Mouse (Mus musculus) heart, postnatal 4 days (tissue): ENCODE data around the gene Prkar2a. TPM values are rescaled to one million over a fixed set of nuclear protein-coding genes. Genes with fewer than 3 reads are reported as not detected.

Experiments used
- DNase-seq: peaks from one replicate; pipeline ENCODE4 v3.0.0; 2021
- total RNA-seq, 2 experiments: library from RNA; stranded (reverse); gene quantifications; 2 replicates each; pipeline ENCODE4 v1.2.3; 2021

The Prkar2a gene
- total RNA-seq, 2 experiments from 2014 or later, result 74.0 to 79.7 TPM

DNA sequence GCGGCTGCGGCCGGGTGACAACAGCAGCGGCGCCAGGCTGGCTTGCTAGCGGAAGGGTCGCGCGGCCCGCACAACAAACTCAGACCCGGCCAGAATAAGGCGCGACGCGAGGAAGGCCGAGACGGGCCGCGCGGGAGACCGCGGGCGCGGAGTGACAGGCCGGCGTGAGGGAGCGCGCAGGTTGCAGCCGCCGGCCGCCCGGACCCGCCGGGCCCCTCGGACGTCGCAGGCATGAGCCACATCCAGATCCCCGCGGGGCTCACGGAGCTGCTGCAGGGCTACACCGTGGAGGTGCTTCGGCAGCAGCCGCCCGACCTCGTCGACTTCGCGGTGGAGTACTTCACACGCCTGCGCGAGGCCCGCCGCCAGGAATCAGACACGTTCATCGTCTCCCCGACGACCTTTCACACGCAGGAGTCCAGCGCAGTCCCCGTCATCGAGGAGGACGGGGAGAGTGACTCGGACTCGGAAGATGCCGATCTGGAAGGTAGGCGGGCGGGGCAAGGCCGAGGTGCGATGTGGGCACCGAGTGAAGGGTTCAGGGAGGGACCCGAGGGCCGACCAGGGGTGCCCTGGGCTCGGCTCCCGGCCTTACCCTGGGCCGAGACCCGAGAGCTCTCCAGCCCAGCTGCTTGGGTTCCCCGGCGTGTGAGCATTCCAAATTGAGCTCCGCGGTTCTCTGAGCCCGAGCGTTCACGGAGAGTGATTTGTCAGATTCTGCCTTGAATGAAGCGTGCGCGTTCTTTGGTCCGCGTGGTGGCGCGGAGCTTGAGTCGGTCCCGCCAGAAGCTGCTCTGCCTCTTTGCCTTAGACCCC is 3.3 kb downstream of the Prkar2a start:
- peak; percentile 62 for DNase-seq

DNA sequence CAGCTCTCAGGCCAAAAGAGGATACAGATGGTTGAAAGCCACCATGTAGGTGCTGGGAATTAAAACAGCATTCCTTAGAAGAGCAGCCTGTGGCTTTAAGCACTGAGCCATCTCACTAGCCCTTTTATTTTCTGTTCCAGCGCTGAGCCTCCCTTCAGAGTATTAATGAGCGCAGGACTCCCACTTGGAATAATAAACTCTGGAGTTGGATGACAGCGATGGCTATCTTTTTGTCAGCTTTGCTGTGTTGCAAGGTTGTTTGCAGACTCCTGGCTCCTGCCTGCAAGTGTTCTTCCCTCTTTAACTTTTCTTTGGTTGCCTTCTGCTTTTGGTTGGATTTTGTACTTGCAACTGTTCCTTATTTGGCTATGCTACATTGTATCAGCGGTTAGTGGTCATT is 4.8 kb downstream of the Prkar2a start:
- DNase-seq, result no peak

DNA sequence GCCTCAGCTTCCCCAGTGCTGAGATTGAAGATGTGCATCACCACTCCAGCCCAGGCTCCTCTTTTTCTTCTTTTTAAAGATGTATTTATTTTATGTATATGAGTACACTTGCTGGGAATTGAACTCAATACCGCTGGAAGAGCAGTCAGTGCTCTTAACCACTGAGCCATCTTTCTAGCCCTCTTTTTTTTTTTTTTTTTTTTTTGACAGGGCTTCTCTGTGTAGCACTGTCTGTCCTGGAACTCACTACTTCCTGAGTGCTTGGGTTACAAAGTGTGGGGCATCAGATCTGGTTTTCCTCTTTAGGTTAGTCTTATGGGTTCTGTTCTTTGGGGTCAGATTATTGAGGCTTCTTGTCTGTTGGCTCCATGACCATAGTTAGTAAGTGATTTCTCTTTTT is 5.4 kb downstream of the Prkar2a start:
- no peak for DNase-seq

DNA sequence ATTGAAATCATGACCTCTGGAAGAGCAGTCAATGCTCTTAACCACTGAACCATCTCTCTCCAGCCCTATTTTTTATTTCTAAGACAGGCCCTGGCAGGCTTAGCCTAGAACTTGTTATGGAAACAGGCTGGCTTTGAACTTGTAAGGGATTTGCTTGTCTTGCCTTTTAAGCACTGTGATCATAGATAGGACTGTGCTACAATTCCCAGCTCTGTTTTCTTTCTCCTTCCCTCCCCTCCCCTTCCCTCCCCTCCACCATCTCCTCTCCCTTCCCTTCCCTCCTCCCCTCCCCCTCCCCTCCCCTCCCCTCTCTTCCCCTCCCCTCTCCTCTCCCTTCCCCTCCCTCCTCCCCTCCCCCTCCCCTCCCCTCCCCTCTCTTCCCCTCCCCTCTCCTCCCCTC is 13.4 kb downstream of the Prkar2a start:
- no peak for DNase-seq

DNA sequence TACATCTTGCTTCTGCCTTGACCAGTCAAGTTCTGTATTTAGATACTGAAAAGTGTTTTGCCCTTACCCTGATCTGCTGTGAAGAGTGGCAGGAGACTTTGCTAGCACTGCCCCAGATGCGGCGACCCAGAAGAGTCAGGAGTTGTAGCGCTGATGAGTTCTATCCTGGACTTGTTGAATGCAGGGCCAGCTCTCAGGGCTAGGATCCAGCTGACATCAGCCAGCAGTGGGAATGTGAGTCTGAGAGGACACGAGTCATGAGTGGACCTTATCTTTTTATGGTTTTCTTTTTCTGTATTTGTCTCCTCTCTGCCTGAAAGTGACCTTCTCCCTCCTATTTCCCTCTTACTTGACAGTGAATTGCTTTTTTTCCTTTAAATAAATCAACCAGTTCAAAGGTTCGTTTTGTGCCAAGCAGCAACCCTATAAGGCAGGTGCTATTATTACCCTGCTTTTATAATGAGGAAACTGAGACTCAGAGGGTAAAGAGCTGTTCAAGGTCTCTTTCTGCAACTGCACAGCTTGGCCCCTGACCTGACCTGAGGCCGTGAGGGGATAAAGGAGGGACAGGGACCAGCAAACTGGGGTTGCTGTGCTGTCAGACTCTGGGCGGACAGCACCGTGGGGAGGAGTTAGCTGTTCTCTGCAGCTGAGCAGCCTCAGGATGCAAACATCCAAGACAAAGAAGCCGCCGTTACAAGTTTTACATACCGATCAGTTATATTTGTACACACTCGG is 14.4 kb downstream of the Prkar2a start:
- peak; percentile 48 for DNase-seq

DNA sequence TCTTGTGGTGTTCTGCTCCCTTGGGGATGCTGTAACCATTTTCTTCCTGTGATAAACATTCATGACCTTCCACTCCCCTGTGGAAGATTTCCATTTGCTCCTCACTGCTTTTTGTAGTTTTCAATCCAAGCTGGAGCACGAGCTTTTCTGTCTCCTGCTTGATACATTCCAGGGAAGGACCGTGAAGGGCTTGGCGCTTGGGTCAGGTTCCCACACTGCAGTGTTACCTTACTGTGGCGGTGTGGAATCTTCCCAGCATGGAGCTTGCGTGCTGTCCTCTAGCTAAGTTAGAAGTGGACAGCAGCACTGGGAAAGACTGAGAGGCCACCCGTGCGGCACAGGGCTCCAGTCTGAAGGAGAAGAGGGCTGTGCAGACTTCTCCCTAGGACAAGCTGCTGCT is 15.5 kb downstream of the Prkar2a start:
- DNase-seq, result no peak

DNA sequence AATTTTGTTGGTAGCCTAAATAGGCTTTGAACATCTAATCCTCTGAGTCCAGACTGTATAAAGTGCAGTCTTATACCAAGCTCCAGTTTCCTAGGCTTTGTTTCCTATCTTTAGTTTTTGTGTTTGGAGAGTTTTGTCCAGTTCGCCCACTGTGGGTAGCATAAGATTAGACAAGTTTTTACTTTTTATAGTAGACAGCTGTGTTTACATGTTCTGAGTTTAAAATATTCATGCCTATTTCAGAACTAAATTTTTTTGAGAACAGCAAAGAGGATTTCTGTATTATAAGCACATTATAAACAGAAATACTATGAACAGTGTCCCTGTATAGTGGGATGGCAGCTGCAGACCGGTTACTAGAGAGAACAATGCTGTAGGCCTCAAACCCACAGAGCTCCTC is 18.1 kb downstream of the Prkar2a start:
- no peak for DNase-seq

DNA sequence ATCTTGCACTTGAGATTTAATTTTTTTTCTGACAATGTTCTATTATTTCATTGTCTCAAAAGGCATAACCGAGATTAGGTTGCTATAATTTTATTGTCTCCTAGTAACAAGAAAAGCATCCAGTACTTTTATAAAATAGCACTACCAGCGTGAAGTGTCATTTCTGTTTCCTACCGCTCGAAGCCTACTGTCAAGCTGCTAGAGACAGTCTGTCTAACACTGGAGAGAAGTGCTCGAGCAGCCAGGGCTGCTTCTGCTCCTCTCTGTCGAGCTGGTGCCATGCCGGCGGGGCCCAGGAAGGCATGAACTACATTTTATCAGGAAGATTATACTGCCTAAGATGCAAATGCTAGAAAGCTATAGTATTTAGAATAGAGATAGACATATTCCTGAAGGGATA is 19.7 kb downstream of the Prkar2a start:
- DNase-seq, result no peak

DNA sequence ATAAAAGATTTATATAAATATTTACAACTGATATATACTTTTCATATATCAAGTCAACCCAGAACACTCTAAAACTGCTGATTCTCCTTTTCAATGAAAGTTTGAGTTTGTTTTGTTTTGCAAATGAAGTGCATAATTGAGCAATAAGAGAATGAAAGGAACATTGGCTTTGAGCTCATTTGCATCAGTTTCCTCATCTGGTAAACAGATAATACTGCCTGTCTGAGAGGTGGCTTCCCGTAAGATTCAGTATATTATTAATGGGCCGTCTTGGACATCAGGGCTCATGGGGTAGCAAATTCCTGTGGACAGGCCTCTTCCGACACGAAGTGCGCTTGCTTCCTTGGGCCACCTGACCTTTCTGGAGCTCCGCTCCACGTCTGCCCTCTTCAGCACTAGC is 21.7 kb downstream of the Prkar2a start:
- no peak for DNase-seq

DNA sequence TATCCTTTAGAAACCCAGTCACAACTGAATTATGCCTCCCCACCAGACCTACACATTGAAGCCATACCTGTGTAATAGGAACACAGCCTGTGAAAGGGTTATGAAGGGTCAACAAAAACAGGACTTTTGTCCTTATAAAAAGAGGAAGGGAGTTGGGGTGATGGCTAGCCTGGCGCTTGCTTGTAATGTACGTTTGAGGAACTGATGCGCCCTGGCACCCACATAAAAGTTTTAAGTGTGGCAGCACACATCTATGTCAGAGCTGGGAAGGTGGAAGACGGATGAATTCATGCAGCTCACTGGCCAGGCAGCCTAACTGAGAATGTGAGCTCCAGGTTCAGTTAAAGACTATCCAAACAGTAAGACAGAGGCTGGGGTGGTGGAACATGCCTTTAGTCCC is 27.1 kb downstream of the Prkar2a start:
- DNase-seq, result no peak

DNA sequence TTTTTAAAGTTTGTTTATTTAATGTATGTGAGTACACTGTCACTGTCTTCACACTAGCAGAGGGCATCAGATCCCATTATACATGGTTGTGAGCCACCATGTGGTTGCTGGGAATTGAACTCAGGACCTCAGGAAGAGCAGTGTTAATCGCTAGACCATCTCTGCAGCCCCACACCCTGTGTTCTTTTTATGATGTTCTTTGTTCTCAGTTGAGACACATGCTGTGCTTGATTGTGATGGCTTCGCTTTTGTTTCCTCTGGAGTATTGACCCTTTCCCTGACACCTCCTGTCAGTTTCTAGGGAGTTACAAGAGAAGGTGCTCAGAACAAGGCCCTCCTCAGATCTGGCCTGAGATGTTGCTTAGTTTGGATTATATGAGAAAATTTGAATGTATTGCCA is 34.6 kb downstream of the Prkar2a start:
- no peak for DNase-seq

DNA sequence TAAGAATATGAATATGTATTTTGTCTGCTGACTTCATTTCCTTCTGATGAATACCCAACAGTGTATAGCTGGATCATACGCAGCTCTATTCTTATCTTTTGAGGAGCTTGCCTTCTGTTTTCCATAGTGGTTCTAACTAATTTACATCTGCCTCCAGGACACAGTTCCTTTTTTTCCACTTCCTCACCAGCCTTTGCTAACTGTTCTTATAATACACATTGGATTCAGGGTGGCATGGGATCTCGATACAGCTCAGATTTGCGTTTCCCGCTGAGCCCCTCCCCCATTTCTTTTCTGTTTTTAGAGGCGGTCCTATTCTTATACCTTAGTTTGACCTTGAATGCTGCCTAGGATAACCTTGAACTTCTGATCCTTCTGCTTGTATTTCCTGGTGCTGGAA is 37.0 kb downstream of the Prkar2a start:
- DNase-seq, result no peak

DNA sequence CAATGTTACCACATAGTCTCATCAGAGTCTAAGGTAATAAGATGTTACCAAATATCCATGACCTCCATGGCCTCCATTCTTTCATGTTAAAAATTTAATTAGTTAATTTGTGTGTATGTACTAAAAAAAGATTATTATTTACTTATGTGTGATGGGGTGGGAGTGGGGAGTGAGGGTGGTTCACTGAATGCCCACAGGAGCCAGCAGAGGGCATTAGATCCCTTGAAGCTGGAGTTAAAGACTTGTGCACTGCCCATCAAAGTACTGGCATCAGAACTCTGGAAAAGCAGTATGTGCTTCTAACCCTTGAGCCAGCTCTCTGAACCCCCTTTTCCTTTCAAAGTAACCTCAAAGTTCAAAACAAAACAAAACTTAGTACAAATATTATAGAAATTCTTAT is 39.9 kb downstream of the Prkar2a start:
- DNase-seq, result no peak

DNA sequence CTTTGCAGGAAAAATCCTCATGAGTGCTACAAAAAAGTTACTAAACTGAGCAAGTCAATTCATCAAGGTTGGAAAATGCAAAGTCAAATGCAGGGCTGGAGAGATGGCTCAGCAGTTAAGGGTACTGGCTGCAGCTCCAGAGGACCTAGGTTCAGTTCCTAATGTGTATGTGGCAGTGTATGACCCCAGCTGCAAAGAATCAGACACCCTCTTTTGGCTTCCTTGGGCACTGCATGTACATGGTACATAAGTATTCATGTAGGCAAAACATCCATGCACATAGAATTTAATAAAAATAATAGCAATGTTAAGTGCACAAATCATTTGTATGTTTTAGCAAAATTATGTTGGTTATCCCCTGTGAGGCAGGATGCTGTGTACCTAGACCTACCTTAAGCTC is 43.3 kb downstream of the Prkar2a start:
- DNase-seq, result no peak

DNA sequence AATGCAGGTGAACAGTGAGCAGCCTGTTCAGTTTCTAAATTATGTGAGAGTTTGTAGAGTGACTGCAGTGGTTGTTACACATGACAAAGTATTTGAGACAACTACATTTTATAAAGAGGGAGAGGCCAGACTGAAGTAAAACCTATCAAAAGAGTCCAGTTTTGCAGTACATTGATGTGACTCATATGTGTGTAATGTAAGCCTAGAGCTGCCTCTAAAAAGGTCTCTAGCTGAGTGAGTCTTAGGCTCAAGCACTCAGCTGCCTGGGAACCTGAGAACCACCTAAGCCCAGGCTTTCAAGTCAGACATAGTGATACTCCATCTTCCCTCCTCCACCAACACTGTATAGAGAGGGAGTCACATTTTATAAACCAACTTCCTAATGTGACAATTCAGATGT is 45.5 kb downstream of the Prkar2a start:
- DNase-seq, result no peak

DNA sequence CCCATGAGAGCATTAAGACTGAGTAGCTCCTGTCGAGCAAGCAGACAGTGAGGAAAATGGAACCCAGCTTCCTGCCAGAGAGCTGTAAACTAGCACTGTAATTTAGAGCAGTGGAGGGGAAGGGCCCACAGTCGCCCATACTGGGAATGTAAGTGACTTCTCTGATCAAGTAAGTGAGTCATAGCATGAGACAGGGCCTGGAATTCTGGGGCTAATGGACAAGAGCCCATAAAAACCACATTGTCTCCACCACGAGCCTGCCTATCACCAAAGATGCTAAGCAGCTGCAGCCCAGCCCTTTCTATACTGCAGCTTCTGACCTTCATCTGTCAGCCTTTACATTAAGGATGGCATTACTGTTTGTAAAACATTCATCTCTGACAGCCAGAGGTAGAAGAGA is 50.1 kb downstream of the Prkar2a start:
- no peak for DNase-seq

DNA sequence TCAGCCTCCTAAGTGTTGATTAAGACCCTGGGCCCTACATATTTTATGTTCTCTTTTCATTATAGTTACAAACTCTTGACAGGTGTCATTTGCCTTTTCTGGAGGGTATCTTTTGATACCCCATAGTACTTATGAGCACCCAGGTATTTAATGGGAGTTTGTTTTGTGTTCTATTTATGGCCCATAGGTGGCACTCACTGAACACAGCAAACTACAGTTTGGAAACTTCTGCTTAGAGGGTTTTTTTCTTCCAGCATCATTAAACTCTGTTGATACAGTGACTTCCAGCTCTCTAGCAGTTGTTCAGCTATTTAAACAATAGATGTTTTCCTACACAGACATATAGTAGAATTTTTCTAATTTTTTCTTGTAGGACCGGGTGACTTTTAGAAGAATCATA is 50.9 kb downstream of the Prkar2a start:
- DNase-seq, result no peak

DNA sequence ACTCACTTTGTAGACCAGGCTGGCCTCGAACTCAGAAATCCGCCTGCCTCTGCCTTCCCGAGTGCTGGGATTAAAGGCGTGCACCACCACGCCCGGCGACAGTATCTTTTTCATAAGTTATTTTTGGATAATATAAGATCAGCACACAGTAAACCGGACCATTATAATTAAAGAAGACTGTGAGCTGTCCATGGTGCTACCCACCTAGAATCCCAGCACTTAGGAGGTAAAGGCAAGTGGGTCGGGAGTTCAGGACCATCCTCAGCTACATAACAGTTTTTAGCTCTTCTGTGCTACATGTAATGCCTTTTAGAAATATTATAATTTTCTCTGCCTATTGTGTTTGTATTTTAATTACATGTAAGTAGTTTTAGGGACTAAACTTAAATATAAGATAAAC is 52.9 kb downstream of the Prkar2a start:
- DNase-seq, result no peak

DNA sequence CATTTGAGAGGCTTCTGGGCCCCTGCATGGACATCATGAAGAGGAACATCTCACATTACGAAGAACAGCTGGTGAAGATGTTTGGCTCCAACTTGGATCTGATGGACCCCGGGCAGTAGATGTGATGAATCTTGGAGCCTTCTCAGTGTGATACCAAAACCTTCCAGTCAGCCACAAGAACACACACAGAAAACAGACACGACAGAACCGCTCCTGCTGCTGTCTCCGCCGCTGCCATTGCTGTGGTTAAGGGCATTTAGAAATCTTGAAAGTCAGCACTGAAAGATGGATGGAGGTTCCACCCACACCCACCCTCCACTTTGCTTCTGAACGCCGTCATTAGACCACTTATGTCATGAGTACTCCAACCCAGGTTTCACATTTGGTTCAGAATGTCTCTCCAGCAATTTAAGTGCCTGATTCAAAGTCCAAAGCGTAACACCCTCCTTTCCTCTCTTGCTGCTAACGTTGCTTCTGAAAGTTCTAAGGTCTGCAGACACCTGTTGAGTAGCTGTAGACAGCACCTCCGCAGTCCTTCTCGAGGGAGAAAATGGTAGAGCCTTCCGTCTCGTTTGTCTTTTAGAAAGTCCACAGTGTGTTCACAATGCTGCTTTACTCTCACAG is 57.9 kb downstream of the Prkar2a start:
- DNase-seq, result no peak

DNA sequence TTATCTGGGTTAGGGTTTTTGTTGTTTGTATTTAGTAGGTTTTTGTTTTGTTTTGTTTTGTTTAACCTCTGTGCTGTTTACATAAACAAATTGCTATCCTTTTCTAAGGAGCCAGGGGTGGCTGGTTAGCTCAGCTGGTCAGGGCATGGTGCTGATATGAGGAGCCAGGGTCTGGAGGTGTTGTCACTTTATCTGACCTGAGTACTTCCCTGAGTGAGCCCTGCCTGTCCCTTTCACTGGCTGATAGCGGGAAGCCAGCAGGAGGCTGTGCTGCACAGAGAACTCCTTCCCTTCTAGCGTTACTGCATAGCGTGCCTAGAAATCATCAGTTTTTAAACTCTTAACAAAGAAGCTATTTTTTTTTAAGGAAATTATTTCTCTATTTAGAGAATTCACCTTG is 58.6 kb downstream of the Prkar2a start:
- DNase-seq, result no peak

DNA sequence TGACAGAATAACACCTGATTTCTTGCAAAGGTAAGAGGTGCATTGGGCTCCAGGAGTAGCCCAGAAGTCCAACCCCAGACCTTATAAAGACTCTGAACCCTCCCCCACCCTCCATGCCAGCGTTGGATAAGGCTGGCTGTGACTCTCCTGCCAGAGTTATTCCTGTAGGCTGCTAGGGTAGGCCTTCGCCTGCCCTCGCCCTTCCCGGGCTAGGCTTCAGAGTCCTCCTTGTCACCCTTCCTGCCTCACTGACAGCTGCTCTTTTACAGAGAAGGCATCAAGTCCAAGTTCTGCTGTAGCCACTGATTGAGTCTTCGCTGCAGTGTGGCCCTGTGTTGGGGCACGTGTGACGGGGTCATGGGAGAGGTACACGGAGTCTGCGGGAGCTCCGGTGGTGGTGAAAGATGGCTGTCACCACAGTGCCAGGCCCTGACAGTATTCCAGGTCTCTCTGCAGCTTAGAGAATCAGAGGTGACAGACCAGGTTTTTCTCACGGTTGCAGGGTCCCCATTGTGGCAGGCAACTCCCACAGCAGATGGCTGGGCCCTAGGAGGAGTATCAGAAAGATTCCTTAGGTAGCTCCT is 59.6 kb downstream of the Prkar2a start:
- DNase-seq, result peak; percentile 22

DNA sequence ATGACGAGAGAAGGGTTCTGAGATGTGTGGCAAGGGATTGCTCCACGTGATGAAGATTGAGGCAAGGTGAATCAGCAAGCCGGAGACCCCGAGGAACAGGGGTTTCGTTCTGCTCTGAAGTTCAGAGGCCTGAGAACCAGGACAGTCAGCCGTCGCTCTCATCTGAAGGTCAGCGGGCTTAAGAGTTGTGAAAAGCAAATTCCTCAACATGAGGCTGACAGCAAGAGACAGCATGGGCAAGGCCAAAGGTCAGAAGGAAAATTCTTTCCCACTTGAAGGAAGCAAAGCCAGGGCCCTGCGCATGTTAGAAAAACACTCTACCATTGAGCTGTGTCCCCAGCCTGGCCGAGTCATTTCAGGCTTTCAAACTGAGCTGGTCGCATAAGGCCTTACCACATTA is 61.5 kb downstream of the Prkar2a start:
- DNase-seq, result no peak

DNA sequence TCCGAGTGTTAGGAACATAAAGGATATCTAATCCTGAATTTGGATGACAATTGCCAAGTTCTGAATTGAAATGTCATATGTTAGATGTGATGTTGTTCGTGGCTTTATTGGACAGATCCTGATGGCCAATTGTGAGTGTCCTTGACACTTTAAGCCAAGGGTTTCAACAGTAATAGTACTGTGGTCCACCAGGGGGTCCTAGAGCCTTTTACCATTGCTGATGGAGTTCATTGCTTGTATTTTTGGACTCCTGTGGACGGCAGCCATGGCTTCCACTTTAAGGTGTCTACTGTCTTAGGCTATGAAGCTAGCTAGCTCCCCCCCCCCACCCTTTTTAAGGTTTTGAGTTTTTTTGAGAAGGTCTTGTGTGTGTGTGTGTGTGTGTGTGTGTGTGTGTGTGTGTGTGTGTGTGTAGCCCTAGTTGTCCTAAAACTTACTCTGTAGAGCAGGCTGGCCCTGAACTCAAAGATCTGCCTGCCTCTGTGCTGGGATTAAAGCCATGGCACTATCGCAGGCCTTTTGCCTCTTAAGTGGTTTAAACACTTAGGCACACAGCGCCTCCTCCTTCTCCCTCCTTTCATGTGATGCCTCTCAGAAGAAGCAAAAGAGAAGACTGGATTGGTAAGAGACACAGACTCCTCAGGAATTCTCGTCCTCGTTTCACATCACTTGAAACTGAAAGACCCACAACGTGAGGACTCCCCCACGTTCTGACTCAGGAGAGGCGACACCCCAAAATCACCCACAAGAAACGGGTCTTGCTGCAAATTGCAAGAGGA is 63.2 kb downstream of the Prkar2a start:
- DNase-seq, result no peak
